ENCODE assay signal across 29 mouse cellular contexts in genomic region chr16:56144876-56145555, GRCm38 (mm10). TPM values are rescaled to one million over a fixed set of nuclear protein-coding genes. Genes with fewer than 3 reads are reported as not detected.
DNase-seq lines count a peak whose midpoint lies in the region; ATAC-seq and TF ChIP-seq lines count a peak whose summit lies in the region.
"Had no signal": no experiment of that assay in that cellular context is flagged by ENCODE, and none has a peak within 500 bp of the region (broad histone marks: within the 10 kb centered on the region; RNA-seq: fewer than 3 reads in every experiment).

No protein-coding gene starts in this region.

- H3K4me3 ChIP-seq in forebrain, postnatal 0 days (ENCODE audit: low read depth, low read length), result no peak overlapping the region
- no peak overlapping the region for H3K4me3 ChIP-seq in forebrain, embryonic 12.5 days (replicated peaks)
- H3K4me3 ChIP-seq in ES-Bruce4 (ENCODE audit: low read depth, low read length), result peak overlapping the region; percentile 11
- H3K4me3 ChIP-seq: embryonic facial prominence, embryonic 10.5 days; embryonic facial prominence, embryonic 13.5 days; erythroblast, embryonic 14.5 days; forebrain, embryonic 13.5 days; heart, adult 2 months; hindbrain, embryonic 12.5 days; hindbrain, embryonic 15.5 days had no signal

- no peaks in the 10 kb centered on the region for H3K9me3 ChIP-seq in forebrain, postnatal 0 days (ENCODE audit: low read length)
- H3K9me3 ChIP-seq in forebrain, embryonic 12.5 days, result no peaks in the 10 kb centered on the region
- no peaks in the 10 kb centered on the region for H3K9me3 ChIP-seq in ES-Bruce4 (replicated peaks; ENCODE audit: control insufficient read depth, insufficient read depth, low read length, poor library complexity, severe bottlenecking)
- H3K9me3 ChIP-seq: embryonic facial prominence, embryonic 10.5 days; embryonic facial prominence, embryonic 13.5 days; forebrain, embryonic 13.5 days; hindbrain, embryonic 12.5 days; hindbrain, embryonic 15.5 days had no signal

- no peak for TF ChIP-seq CTCF in forebrain, postnatal 0 days (IDR thresholded peaks at IDR 0.05; ENCODE audit: low read depth)
- no peak for TF ChIP-seq CTCF in ES-Bruce4 (IDR thresholded peaks at IDR 0.05; ENCODE audit: low read depth, low read length)

- WGBS in forebrain, postnatal 0 days, result 87% methylated on average over 17 of the region's 17 CpGs
- 96% methylated on average over 17 of the region's 17 CpGs for WGBS in forebrain, embryonic 12.5 days

- H3K4me1 ChIP-seq in forebrain, postnatal 0 days (ENCODE audit: insufficient read depth), result no peaks in the 10 kb centered on the region
- H3K4me1 ChIP-seq in forebrain, embryonic 12.5 days, result no peaks in the 10 kb centered on the region
- H3K4me1 ChIP-seq in ES-Bruce4 (ENCODE audit: control insufficient read depth, insufficient read depth, low read length), result no peaks in the 10 kb centered on the region
- H3K4me1 ChIP-seq: embryonic facial prominence, embryonic 10.5 days; embryonic facial prominence, embryonic 13.5 days; forebrain, embryonic 13.5 days; hindbrain, embryonic 12.5 days; hindbrain, embryonic 15.5 days had no signal

- H3K27me3 ChIP-seq in forebrain, postnatal 0 days (ENCODE audit: insufficient read depth, low read length), result no peaks in the 10 kb centered on the region
- no peaks in the 10 kb centered on the region for H3K27me3 ChIP-seq in forebrain, embryonic 12.5 days
- H3K27me3 ChIP-seq in ES-Bruce4 (ENCODE audit: control insufficient read depth, insufficient read depth, low read length, poor library complexity, severe bottlenecking), result no peaks in the 10 kb centered on the region
- H3K27me3 ChIP-seq: CH12.LX; embryonic facial prominence, embryonic 13.5 days; forebrain, embryonic 13.5 days; hindbrain, embryonic 12.5 days; hindbrain, embryonic 15.5 days had no signal

- no peak for TF ChIP-seq POLR2A in ES-Bruce4 (IDR thresholded peaks at IDR 0.05; ENCODE audit: insufficient read depth, low read length)

- H3K4me2 ChIP-seq in forebrain, postnatal 0 days (ENCODE audit: low read depth), result no peak overlapping the region
- H3K4me2 ChIP-seq in forebrain, embryonic 12.5 days, result no peak overlapping the region
- H3K4me2 ChIP-seq: embryonic facial prominence, embryonic 13.5 days; forebrain, embryonic 13.5 days; heart, embryonic 11.5 days; hindbrain, embryonic 12.5 days; hindbrain, embryonic 15.5 days had no signal

- no peaks in the 10 kb centered on the region for H3K36me3 ChIP-seq in forebrain, postnatal 0 days (ENCODE audit: insufficient read depth)
- no peaks in the 10 kb centered on the region; the same call in 1 of the 2 replicates for H3K36me3 ChIP-seq in forebrain, embryonic 12.5 days (replicated peaks)
- no peaks in the 10 kb centered on the region for H3K36me3 ChIP-seq in ES-Bruce4 (ENCODE audit: control insufficient read depth, insufficient read depth, low read length, poor library complexity, severe bottlenecking)
- H3K36me3 ChIP-seq: embryonic facial prominence, embryonic 10.5 days had no signal

- ATAC-seq in forebrain, postnatal 0 days, result peak; percentile 62
- no peak for ATAC-seq in forebrain, embryonic 12.5 days (ENCODE audit: low FRiP score)
- no peak for ATAC-seq in monocyte, adult 5-6 weeks (replicated peaks; ENCODE audit: insufficient number of reproducible peaks, low FRiP score, low TSS enrichment, poor library complexity, severe bottlenecking)
- ATAC-seq: activated CD4-positive, CD25-positive, alpha-beta regulatory T cell, adult 4 months; forebrain, embryonic 13.5 days; intestine, postnatal 0 days had no signal

- DNase-seq in forebrain, postnatal 0 days, result no peak
- DNase-seq in R1 (ENCODE audit: low read depth, low spot score), result peak; percentile 81
- peak; percentile 39 for DNase-seq in testis, postnatal 14 days (ENCODE audit: low spot score)
- no peak for DNase-seq in thymus, postnatal 25 days
- DNase-seq: adrenal gland, adult 8-10 months; adrenal gland, postnatal 25 days; B cell, adult 2 months; cerebellum, adult 11-12 months; cerebellum, adult 8-10 months; cerebellum, postnatal 10 days; cerebellum, postnatal 36 days; embryo, embryonic 11 days; gastrocnemius, postnatal 10 days; gastrocnemius, postnatal 36 days; heart, adult 2 months had no signal

- no peak overlapping the region for H3K9ac ChIP-seq in forebrain, postnatal 0 days
- no peak overlapping the region for H3K9ac ChIP-seq in forebrain, embryonic 12.5 days
- H3K9ac ChIP-seq in ES-Bruce4 (ENCODE audit: low read depth, poor library complexity, severe bottlenecking), result peak overlapping the region; percentile 58
- H3K9ac ChIP-seq: embryonic facial prominence, embryonic 13.5 days; forebrain, embryonic 13.5 days; hindbrain, embryonic 12.5 days; hindbrain, embryonic 15.5 days had no signal

- no peak overlapping the region for H3K27ac ChIP-seq in forebrain, postnatal 0 days (ENCODE audit: low read depth, low read length)
- no peak overlapping the region for H3K27ac ChIP-seq in forebrain, embryonic 12.5 days
- H3K27ac ChIP-seq in ES-Bruce4 (ENCODE audit: insufficient read depth, low read length), result no peak overlapping the region
- H3K27ac ChIP-seq: embryonic facial prominence, embryonic 10.5 days; embryonic facial prominence, embryonic 13.5 days; forebrain, embryonic 13.5 days; heart, adult 2 months; hindbrain, embryonic 12.5 days; hindbrain, embryonic 15.5 days had no signal

- TF ChIP-seq EP300 in ES-Bruce4 (IDR thresholded peaks at IDR 0.05; ENCODE audit: insufficient read depth, low read depth, low read length), result no peak

RNA-seq across cellular contexts. Expression of gene Impg2, which starts 59.1 kb away (rescaled TPM):
- 0.48 and 0.54 TPM in 2 replicates for total RNA-seq in forebrain, postnatal 0 days (2014; rRNA removed)
- polyA plus RNA-seq in forebrain, postnatal 0 days (2015; fragmentation: Nextera tagmentation; extraction: Ambion mirVana), result 0.08 and 0.20 TPM in 2 replicates
- 0.22 TPM in 2 replicates for polyA plus RNA-seq in forebrain, embryonic 12.5 days (2016; fragmentation: Nextera tagmentation; extraction: Ambion mirVana)
- 0.18 and 0.20 TPM in 2 replicates for polyA plus RNA-seq in ES-Bruce4 (2011; ENCODE audit: insufficient read depth, insufficient read length, low read depth, missing spikeins)
- 0.29 to 0.67 TPM (median 0.32 TPM) in 3 replicates for total RNA-seq in monocyte, adult 5-6 weeks (2017)
- total RNA-seq: gastrocnemius, adult 18-20 months had no signal
- polyA plus RNA-seq: heart, adult 2 months had no signal

Comparison
In these comparisons a context has a peak if more than half of its experiments do, and no peak if none do; other contexts are left out.
1. DNase-seq: peak in R1 (single experiment) and testis, postnatal 14 days (single experiment); none in forebrain, postnatal 0 days (single experiment) and thymus, postnatal 25 days (single experiment).